Mouse (Mus musculus) ovary, postnatal 14 days (tissue): ENCODE data around the gene Rnaset2b.
"Not testable (repeated sequence)": the region's sequence is repeated elsewhere in the genome, so short reads cannot be mapped to it uniquely, and the experiment has no call there.

Experiments used
- DNase-seq: peaks from one replicate; pipeline ENCODE4 v3.0.0; 2022; ENCODE audit warnings: low spot score

Rnaset2b gene

GRCm38 (mm10) chr17:6980144-6980543, 9.7 kb downstream of the Rnaset2b start:
- DNase-seq = not testable (repeated sequence)

- DNase-seq = not testable (repeated sequence)
Observed at GRCm38 (mm10) chr17:6986118-6986517, 15.7 kb downstream of the Rnaset2b start.

- not testable (repeated sequence) for DNase-seq
Observed at GRCm38 (mm10) chr17:6995504-6995903, 25.1 kb downstream of the Rnaset2b start.

GRCm38 (mm10) chr17:6996826-6997225, 26.4 kb downstream of the Rnaset2b start:
- DNase-seq = not testable (repeated sequence)

GRCm38 (mm10) chr17:6997778-6998490, 27.5 kb downstream of the Rnaset2b start:
- not testable (repeated sequence) for DNase-seq

- DNase-seq = not testable (repeated sequence)
Observed at GRCm38 (mm10) chr17:7001790-7002585, 31.6 kb downstream of the Rnaset2b start.

GRCm38 (mm10) chr17:7003392-7003791, 33.0 kb downstream of the Rnaset2b start:
- DNase-seq = not testable (repeated sequence)

GRCm38 (mm10) chr17:7005646-7006045, 35.2 kb downstream of the Rnaset2b start:
- not testable (repeated sequence) for DNase-seq

- not testable (repeated sequence) for DNase-seq
Observed at GRCm38 (mm10) chr17:7008885-7009284, 38.5 kb downstream of the Rnaset2b start.

- DNase-seq = not testable (repeated sequence)
Observed at GRCm38 (mm10) chr17:7009440-7009839, 39.0 kb downstream of the Rnaset2b start.

- not testable (repeated sequence) for DNase-seq
Observed at GRCm38 (mm10) chr17:7009901-7010300, 39.5 kb downstream of the Rnaset2b start.

- not testable (repeated sequence) for DNase-seq
Observed at GRCm38 (mm10) chr17:7014190-7014589, 43.8 kb downstream of the Rnaset2b start.

- DNase-seq = not testable (repeated sequence)
Observed at GRCm38 (mm10) chr17:7025257-7025656, 54.8 kb downstream of the Rnaset2b start, which contains the start of gene Gm1604a. Gene Gm1604a, plus strand, starts transcription at chr17:7025568.

GRCm38 (mm10) chr17:7025764-7026346, 55.4 kb downstream of the Rnaset2b start:
- not testable (repeated sequence) for DNase-seq

- DNase-seq = not testable (repeated sequence)
Observed at GRCm38 (mm10) chr17:7030204-7030603, 59.8 kb downstream of the Rnaset2b start.

- DNase-seq = not testable (repeated sequence)
Observed at GRCm38 (mm10) chr17:7030622-7031174, 60.3 kb downstream of the Rnaset2b start.

- not testable (repeated sequence) for DNase-seq
Observed at GRCm38 (mm10) chr17:7033192-7034166, 63.0 kb downstream of the Rnaset2b start.
